ENCODE assay signal across 9 mouse cellular contexts in genomic region chr11:85759634-85760439, GRCm38 (mm10).
A peak's percentile ranks its signal among the peaks of the same experiment; 100 is the strongest.
DNase-seq lines count a peak whose midpoint lies in the region; ATAC-seq and TF ChIP-seq lines count a peak whose summit lies in the region.
"Had no signal": no experiment of that assay in that cellular context is flagged by ENCODE, and none has a peak within 500 bp of the region (broad histone marks: within the 10 kb centered on the region; RNA-seq: fewer than 3 reads in every experiment).

No protein-coding gene starts in this region.

- H3K9me3 ChIP-seq in embryonic facial prominence, embryonic 11.5 days (replicated peaks; ENCODE audit: control insufficient read depth, low read length): no peaks in the 10 kb centered on the region

- peaks cover 11% of the 10 kb centered on the region for H3K4me1 ChIP-seq in embryonic facial prominence, embryonic 11.5 days (ENCODE audit: control insufficient read depth, insufficient read depth, low read length)

- 51% methylated on average over 14 of the region's 14 CpGs for WGBS in embryonic facial prominence, embryonic 11.5 days

- intact Hi-C loops in gastrocnemius, postnatal 36 days (cut with DNase I): no loop called here

- no peak overlapping the region; the same call in 1 of the 2 replicates for H3K4me2 ChIP-seq in embryonic facial prominence, embryonic 11.5 days (ENCODE audit: low read depth, low read length)
- H3K4me2 ChIP-seq: midbrain, embryonic 11.5 days had no signal

- H3K27ac ChIP-seq in layer of hippocampus, adult 2 months: peak overlapping the region; percentile 10; the same call in 1 of the 2 replicates
- H3K27ac ChIP-seq in embryonic facial prominence, embryonic 11.5 days (replicated peaks; ENCODE audit: low read depth, low read length): peak overlapping the region; percentile 47; the same call in 1 of the 2 replicates

- H3K4me3 ChIP-seq in layer of hippocampus, adult 2 months: no peak overlapping the region
- H3K4me3 ChIP-seq in embryonic facial prominence, embryonic 11.5 days (ENCODE audit: low read depth, low read length): no peak overlapping the region

- no peaks in the 10 kb centered on the region for H3K27me3 ChIP-seq in embryonic facial prominence, embryonic 11.5 days (ENCODE audit: control insufficient read depth, insufficient read depth, low read length)

- no peak for ATAC-seq in embryonic facial prominence, embryonic 11.5 days (replicated peaks; ENCODE audit: insufficient number of reproducible peaks, low FRiP score, low TSS enrichment, low read depth)

- DNase-seq in layer of hippocampus, adult 2 months (ENCODE audit: low spot score in 2 of 2): no peak
- DNase-seq in layer of hippocampus, adult 11-12 months (ENCODE audit: low spot score): no peak
- no peak for DNase-seq in embryonic facial prominence, embryonic 11.5 days (ENCODE audit: low spot score)
- DNase-seq in gastrocnemius, postnatal 36 days: peak; percentile 42 to 45
- peak; percentile 44 to 60 for DNase-seq in kidney, postnatal 4 days
- DNase-seq in embryo, embryonic 10.5 days (ENCODE audit: low spot score): no peak
- DNase-seq in urinary bladder, adult 18-20 months (ENCODE audit: low spot score in 2 of 2): no peak
- no peak for DNase-seq in frontal cortex, adult 2 months (ENCODE audit: extremely low spot score in 1 of 2, low spot score in 1 of 2)

- no peak for TF ChIP-seq CTCF in layer of hippocampus, adult 2 months (conservative IDR thresholded peaks at IDR 0.05)

- H3K9ac ChIP-seq in embryonic facial prominence, embryonic 11.5 days (replicated peaks; ENCODE audit: low read length): no peak overlapping the region

- H3K36me3 ChIP-seq in embryonic facial prominence, embryonic 11.5 days (replicated peaks; ENCODE audit: control insufficient read depth, insufficient read depth, low read depth, low read length): no peaks in the 10 kb centered on the region

Comparison
In these comparisons a context has a peak if more than half of its experiments do, and no peak if none do; other contexts are left out.
1. DNase-seq: peak in gastrocnemius, postnatal 36 days (2 of 2) and kidney, postnatal 4 days (2 of 2); none in layer of hippocampus, adult 2 months (0 of 2), layer of hippocampus, adult 11-12 months (single experiment), embryonic facial prominence, embryonic 11.5 days (single experiment), embryo, embryonic 10.5 days (single experiment), urinary bladder, adult 18-20 months (0 of 2) and frontal cortex, adult 2 months (0 of 2).